Mouse (Mus musculus): ENCODE data around the gene Tbc1d8.

- no peak for TF ChIP-seq CTCF (IDR thresholded peaks at IDR 0.05; ENCODE audit: borderline replicate concordance, control insufficient read depth, extremely low read depth, insufficient read depth, low read length, poor library complexity)
- no peak for TF ChIP-seq POLR2A (IDR thresholded peaks at IDR 0.05; ENCODE audit: control insufficient read depth, extremely low read depth, insufficient read depth, low read length, poor library complexity)
These were observed 47.2 kb upstream of the Tbc1d8 start for GRCm38 (mm10) chr1:39525763-39526162.

Data from thymus, adult 2 months (tissue).